Mouse (Mus musculus): ENCODE data around the gene Tm6sf2. TPM values are rescaled to one million over a fixed set of nuclear protein-coding genes. Genes with fewer than 3 reads are reported as not detected.
"Not testable (repeated sequence)": the region's sequence is repeated elsewhere in the genome, so short reads cannot be mapped to it uniquely, and the experiment has no call there.

Tm6sf2 gene
- 1 to 10 TPM; 1.1 to 1.3 TPM for total RNA-seq (2021)

DNA sequence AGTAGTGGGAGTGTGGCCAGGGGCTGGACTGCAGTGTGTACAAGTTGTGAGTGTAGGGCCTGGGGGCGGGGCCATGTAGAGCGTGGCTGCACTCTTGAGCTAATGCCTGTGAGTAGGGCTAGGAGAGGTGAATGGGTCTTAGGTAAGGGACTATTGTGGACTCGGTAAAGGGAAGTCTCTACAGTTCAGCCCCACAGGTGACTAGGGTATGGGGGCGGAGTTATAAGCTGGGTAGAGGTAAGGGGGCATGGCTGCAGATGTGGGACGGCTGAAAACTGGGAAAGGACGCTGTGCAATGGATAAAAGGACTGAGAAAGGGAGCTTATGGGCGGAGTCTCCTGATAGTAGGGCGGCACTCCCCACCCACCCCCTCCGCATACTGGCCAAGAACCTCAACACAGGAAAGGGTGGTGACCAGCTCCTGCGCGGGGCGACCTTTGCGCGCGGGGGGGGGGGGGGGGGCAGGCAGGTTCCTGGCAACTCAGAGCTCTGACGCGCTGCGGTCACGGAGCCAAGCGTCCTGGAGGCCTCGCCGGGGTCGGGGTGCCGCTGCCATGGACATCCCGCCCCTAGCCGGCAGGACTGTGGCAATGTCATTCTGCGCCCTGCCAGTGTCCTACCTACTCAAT lies at the start of gene Tm6sf2:
Gene Tm6sf2 (plus strand): TSS at position 484 of the 629 bp plus-strand sequence.
- intact Hi-C loops (cut with DNase I) = no loop called here
- DNase-seq (ENCODE audit: low spot score) = peak; percentile 10

DNA sequence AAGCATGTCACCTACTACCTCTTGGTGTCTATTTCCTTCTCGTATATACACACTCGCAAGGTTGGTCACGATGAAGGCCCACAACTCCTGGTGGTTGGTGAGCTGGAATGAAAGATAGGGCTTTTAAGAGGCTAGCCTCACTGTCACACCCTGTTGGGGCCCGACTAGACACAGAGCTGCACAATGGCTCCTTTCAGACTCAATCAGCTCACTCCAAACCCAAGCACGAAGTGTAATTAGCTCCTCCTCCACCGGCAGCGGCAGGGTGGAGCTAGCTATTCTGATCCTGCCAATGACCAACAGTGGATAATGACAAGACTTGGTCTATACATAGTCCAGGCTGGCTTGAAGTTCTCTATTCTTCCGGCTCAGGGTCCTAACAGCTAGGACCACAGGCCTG lies 49.1 kb upstream of the Tm6sf2 start:
- intact Hi-C loops (cut with DNase I) = no loop called here
- DNase-seq (ENCODE audit: low spot score) = no peak

DNA sequence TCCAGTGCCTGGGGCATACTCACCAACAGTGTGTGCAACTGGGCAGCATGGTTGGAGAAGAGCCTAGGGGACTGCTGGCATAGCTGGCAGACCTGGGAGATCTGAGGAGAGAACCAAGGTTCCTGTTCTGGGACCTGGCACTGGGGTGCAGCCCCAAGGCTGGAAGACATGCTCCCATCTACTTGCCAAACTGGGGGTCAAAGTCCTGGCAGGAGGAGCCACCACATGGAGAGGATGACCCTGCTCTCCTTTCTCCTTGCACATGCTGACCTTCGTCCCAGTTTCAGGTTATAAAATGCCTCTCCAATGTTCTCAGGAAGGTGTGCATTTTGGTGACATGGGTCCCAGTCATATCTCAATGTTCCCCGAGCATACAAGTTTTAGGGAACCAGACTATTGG lies 46.6 kb upstream of the Tm6sf2 start:
- DNase-seq (ENCODE audit: low spot score) = no peak
- intact Hi-C loops (cut with DNase I) = no loop called here

- no peak for DNase-seq (ENCODE audit: low spot score)
Measured at GRCm38 (mm10) chr8:70030255-70030654, 42.5 kb upstream of the Tm6sf2 start.

DNA sequence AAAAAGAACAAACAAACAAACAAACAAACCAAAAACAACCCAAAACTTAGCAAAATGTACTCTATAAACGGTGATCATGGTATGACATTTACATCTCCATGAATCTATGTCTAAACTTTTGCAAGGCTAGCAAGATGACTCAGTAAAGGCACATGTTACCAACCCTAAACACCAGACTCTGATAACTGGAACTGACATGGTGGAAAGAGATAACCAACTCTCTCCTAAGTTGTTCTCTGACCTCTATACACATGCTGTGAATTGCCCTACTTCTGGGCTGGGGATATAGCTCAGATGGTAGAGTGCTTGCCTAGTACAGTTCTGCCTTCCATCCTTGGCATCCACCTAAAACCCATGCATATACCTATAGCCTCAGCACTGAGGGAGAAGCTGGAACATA lies 34.7 kb upstream of the Tm6sf2 start:
- DNase-seq (ENCODE audit: low spot score) = no peak
- intact Hi-C loops (cut with DNase I) = no loop called here

More at GRCm38 (mm10) chr8:70030255-70030654, 42.5 kb upstream of the Tm6sf2 start:
- intact Hi-C loops (cut with DNase I) = no loop called here

DNA sequence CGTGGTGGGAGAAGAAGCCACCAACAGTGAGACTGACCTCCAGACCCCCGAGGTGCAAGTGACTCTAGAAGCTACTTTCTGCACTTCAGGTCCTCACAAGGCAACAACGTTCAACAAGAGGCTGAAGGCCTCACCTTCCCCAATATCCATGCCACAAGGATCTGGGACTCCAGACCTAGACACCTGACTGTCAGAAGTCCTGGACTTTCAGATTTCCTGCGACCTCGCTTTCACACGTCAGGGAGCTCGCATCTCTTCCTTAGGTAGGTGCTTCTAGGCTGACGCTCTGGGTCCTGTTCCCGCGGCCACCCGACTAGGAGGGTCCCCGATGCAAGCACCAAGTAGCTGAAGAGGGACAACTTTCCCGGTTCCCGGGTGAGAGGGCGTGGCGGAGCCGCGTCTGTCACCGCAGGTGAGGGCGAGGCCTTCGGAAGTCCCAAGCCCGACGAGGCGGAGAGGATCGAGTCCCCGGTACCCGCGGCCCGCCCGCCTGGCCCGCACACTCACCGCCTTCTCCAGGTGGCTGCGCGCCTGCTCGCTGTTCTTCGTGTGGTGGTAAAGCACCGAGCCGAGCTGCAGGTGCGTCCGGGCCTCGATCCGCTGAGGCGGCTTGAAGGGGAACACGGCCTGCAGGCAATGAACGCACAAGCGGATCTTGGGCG lies 30.7 kb upstream of the Tm6sf2 start:
- peak; percentile 4 for DNase-seq (ENCODE audit: low spot score)
- intact Hi-C loops (cut with DNase I) = loop anchor here (5.0 kb wide), 1 partner anchor 90 kb away; the partner anchor contains the start of gene Nr2c2ap

DNA sequence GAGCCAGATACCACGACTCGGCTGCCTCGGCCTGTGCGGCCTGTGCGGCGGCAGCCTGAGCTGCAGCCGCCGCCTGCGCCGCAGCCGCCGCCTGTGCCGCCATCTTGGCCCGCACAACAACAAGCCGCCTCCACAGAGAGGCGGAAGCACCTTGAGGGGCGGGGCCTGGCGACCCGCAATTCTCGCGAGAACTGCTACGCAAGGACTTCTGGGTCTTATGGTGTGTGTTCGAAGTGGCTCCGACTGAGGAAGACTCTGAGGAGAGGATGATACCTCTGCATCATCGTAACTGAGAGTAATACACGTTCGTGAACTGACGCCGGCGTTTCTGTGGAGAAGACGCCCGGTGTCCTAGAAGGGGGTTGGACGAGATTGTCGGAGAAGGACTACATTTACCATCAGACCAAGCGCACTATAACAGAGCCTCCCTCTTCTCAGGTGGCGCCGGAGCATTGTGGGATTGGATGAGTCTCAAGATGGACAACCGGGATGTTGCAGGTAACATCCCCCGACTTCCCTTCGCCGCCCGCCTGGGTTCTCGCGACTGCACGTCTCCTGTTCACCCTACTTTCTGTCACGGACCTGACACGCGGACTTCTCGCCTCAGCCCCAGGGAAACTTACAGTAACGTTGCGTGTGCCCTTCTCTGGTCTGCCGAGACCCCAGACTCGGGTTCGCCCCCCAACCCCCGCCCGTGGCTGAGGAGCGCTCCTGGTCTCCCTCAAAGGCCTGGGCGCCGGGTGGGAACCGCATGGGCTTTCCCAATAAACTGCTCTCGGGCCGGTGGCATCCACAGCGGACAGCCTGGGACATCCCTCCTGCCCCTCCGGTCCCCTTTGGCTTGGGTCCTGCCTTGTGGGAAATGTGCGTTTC lies 29.9 kb upstream of the Tm6sf2 start, which contains the start of the genes Mau2 and Sugp1:
Gene Mau2 (minus strand): TSS at position 152 of the 873 bp plus-strand sequence.
Gene Sugp1 (plus strand): TSS at position 231 of the 873 bp plus-strand sequence.
- peak; percentile 92 for DNase-seq (ENCODE audit: low spot score)
- intact Hi-C loops (cut with DNase I) = loop anchor here (5.0 kb wide), 1 partner anchor 89 kb away; the partner anchor contains the start of gene Nr2c2ap

DNA sequence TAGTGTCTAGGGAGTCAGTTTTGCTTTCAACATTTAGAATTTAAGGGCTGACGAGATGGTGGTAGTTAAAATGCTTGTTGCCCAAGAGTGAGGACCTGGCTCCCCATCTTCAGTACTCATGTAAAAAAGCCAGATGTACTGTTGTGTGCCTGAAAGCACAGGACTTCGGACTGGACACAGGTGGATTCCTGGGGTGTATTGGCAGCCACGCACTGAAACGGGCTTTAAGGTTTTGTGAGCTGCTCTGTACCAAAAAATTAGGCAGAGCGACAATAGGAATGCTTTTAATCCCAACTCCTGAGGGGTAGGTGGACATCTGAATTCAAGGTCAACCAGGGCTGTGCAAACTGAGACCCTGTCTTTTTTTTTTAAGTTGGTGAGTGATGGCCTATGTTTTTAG lies 28.7 kb upstream of the Tm6sf2 start:
- intact Hi-C loops (cut with DNase I) = loop anchor here (5.0 kb wide), 1 partner anchor 88 kb away; the partner anchor contains the start of gene Nr2c2ap
- no peak for DNase-seq (ENCODE audit: low spot score)

GRCm38 (mm10) chr8:70049662-70050061 lies 23.1 kb upstream of the Tm6sf2 start:
- intact Hi-C loops (cut with DNase I) = no loop called here
- no peak for DNase-seq (ENCODE audit: low spot score)

- intact Hi-C loops (cut with DNase I); DNase-seq (ENCODE audit: low spot score): not testable (repeated sequence)
Measured at GRCm38 (mm10) chr8:70050434-70050833, 22.3 kb upstream of the Tm6sf2 start.

DNA sequence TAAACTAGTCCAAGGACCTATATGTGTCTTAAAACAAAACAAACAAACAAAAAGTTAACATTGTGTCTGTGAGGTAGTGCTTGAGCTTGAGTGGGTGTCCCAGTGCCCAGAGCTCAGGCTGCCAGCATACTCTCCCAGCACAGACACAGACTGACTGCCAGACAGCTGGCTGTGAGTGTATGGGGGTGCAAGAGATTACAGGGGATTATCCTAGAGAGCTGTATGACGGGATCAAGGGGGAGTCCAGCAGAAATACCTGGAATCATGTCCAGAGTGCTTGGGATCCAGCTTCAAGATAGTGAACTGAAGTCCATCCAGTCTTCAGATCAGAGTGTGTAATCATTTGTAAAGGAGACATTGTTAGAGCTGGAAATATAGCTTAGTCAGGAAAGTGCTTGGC lies 15.0 kb upstream of the Tm6sf2 start:
- no peak for DNase-seq (ENCODE audit: low spot score)
- intact Hi-C loops (cut with DNase I) = no loop called here

DNA sequence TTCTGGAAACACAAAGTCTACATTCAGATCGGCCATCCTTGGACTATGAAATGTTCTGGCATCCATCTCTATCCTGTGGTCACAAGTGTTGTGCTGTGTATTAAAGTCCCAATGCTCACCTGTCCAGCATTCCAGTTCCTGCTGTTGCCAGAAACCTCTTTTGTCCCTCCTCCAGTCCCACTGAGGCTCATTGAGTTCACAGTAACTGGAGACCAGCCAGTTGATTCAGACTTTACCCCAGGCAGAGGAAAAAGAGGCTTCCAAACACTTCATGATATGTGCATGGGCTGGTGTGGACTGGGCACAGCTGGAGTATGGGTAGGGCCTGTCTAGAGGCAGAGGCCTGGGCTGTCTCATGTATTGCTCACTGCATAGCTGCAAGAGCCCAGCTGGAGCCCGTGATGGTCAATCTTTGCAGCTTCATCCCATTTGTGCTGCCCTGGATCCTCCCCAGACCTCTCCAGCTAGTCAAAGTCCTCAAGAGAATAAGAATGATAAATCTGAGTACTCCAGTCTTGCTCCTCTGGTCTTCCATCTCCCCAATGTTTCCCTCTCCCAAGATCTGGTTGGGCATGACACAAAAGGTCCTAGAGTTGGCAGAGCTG lies 786 bp upstream of the Tm6sf2 start:
- DNase-seq (ENCODE audit: low spot score) = no peak
- intact Hi-C loops (cut with DNase I) = no loop called here

DNA sequence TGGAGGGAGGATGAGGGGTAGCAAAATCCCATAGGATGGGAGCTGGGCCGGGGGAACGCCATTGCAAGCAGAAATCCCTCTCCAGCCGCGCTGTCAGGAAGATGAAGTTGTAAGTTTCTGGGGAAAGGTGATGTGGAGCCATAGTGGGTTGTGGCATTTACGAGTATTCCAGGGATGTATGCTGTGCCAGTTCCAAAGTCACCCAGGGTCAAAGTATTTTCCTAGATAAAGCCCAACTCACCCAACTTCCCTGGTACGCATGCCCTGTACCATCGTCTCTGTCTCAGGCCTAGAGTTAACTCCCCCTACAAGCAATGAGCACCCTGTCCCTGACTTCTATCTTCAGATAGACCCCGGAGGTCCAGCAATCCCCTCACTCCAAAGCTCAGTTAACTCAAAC lies 396 bp downstream of the Tm6sf2 start:
- intact Hi-C loops (cut with DNase I) = no loop called here
- DNase-seq (ENCODE audit: low spot score) = no peak

DNA sequence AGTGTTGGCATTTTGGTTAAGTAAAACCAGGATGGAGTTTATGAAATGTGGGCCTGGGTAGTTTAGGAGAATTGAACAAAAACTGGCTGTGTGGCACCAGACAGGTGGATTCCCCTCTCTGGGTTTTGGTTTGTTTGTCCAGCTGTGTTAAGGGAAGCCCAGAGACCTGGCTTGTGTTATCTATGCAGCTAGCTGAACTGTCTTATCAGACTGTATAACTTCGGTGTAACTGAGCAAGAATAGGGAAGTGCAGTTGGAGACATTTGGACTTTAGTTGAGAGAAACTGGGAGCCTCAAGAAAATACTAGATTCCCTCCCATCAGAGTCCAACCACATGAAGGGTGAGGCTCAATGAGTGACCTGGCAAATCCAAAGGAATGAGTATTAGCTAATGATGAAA lies 958 bp downstream of the Tm6sf2 start:
- intact Hi-C loops (cut with DNase I) = no loop called here
- DNase-seq (ENCODE audit: low spot score) = no peak

- intact Hi-C loops (cut with DNase I) = no loop called here
- DNase-seq (ENCODE audit: low spot score) = no peak
Measured at GRCm38 (mm10) chr8:70081976-70082375, 9.3 kb downstream of the Tm6sf2 start.

DNA sequence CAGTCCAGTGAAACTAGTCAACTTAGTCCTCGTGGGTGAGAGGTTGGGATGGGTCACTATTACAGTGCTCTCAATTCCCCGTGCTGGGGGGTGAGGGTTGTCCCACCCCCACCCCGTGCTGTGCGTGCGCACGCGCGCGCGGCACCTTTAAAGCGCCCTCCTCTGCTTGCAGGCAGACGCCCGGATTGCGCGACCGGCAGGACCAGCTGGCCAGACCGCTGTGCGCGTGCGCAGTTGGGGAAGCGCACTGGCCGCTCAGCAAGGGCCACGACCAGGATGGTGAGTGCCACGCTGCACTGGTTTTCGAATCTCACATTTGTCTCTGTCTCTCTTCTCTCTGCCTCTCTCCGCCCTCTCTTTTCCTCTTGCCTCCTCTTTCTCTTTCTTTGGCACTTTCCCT lies 10.6 kb downstream of the Tm6sf2 start, which contains the start of gene Hapln4:
Gene Hapln4 (plus strand): TSS at position 173 of the 400 bp plus-strand sequence.
- no peak for DNase-seq (ENCODE audit: low spot score)
- intact Hi-C loops (cut with DNase I) = no loop called here

DNA sequence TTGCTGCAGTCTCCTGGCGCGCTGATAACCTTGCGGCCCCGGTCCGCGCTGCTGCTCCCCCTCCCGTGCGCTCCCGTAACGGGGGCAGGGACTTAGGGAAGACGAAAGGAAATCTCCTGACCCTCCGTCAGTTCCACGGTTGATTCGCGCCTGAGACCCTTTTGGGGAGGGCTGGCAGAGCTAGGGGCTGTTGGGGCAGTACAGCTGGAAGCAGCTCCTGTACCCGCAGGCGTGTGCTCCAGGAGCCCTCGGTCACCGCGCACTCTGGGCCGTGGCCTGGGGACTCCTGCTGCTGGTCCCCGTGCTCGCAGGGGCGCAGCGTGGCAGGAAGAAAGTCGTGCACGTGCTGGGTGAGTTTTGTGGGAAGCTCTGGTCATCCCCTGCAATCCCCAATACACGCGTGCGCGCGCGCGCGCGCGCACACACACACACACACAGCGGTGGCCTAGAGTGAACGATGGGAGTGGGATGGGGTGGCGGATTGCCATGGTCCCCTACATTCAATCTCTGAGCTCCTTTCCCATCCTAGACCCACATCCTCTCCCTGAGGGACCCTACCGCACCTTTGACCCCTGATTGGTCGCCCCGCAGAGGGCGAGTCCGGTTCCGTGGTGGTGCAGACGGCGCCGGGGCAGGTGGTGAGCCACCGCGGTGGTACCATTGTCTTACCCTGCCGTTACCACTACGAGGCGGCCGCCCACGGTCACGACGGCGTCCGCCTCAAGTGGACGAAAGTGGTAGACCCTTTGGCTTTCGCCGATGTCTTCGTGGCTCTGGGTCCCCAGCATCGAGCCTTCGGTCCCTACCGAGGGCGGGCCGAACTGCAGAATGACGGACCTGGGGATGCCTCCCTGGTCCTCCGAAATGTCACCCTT lies 11.7 kb downstream of the Tm6sf2 start:
- intact Hi-C loops (cut with DNase I) = loop anchor here (5.0 kb wide), 1 partner anchor 83 kb away; no protein-coding TSS in a partner anchor

GRCm38 (mm10) chr8:70086151-70086550 lies 13.4 kb downstream of the Tm6sf2 start:
- DNase-seq (ENCODE audit: low spot score) = no peak
- intact Hi-C loops (cut with DNase I) = loop anchor here (2.0 to 5.0 kb wide), 2 partner anchors 81 to 137 kb away; no protein-coding TSS in a partner anchor

More for the DNA sequence above, 11.7 kb downstream of the Tm6sf2 start:
- DNase-seq (ENCODE audit: low spot score) = no peak

DNA sequence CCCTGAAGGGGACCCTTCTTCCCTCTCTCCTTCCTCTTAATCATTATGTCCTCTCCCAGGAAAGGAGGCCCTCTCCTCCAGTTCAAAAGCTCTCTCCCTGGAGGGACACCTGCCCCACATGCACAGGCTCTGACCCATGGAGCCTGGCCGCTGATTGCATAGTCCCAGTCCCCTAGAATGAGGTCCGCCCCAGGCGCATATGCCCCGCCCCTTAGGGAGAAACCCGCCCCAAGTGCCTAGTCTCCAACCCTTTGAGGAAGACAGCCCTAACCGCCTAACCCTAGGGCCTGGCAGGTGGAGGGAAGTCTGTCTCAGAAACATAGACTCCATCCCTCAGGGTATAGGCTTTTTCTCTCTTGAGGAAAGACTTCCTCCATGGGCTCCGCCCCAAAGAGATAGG lies 14.5 kb downstream of the Tm6sf2 start:
- DNase-seq (ENCODE audit: low spot score) = no peak
- intact Hi-C loops (cut with DNase I) = loop anchor here (2.0 to 5.0 kb wide), 2 partner anchors 80 to 136 kb away; no protein-coding TSS in a partner anchor
